8 mouse cellular contexts compared by ENCODE assay signal in the genomic region with DNA sequence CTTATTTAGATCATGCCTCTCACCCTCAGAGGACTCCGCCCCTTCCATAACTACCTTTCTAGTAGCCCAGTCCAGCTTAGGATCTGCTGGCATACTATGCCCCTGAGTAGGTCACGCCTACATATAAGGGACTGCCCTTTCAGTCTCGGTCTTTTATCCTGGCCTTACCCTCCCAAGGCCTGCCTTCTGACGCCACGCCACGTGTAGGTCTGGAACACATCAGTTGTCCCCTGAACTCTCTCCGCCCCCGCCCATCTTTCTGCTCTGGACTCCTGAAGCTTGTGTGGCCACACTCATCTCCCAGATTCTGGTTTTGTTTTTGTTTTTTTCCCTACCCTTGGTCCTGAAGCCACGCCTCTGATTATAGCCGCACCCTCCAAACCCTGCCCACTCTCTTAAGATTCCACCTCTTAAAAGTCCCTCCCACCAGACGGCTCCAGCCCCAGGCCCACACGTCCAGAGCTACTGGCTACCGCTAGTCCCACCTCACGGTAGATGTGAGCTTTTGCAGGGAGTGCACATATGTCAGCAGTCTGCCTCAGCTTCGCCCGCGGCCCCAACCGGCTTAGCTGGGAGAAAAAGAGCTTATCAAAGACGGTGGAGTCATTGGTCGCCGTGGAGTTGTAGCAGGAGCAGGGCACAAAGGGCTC. TPM values are rescaled to one million over a fixed set of nuclear protein-coding genes. Genes with fewer than 3 reads are reported as not detected.
DNase-seq lines count a peak whose midpoint lies in the region; ATAC-seq and TF ChIP-seq lines count a peak whose summit lies in the region.

No protein-coding gene starts in this region.

- TF ChIP-seq CTCF in gastrocnemius, adult 2 months (IDR thresholded peaks at IDR 0.05), result no peak

- WGBS in heart, embryonic 16.5 days, result 10% methylated on average over 21 of the region's 21 CpGs

- peaks cover 13% of the 10 kb centered on the region; the same call in 1 of the 2 replicates for H3K36me3 ChIP-seq in heart, embryonic 16.5 days (ENCODE audit: control insufficient read depth, insufficient read depth)

- DNase-seq in gastrocnemius, adult 2 months, result peak; percentile 39
- DNase-seq in gastrocnemius, adult 8-10 months (ENCODE audit: low spot score in 2 of 2), result no peak
- peak; percentile 77 for DNase-seq in embryo, embryonic 9.5 days (ENCODE audit: extremely low spot score)
- peak; percentile 41 to 42 for DNase-seq in kidney, postnatal 36 days
- peak; percentile 82 for DNase-seq in mesoderm, embryonic 11.5 days (ENCODE audit: low read depth, low spot score)
- DNase-seq in thymus, postnatal 14 days, result no peak
- DNase-seq in layer of hippocampus, adult 9-11 months, result no peak

- intact Hi-C loops in gastrocnemius, adult 2 months (cut with DNase I), result no loop called here

- peak overlapping the region; percentile 69 for H3K4me2 ChIP-seq in heart, embryonic 16.5 days (ENCODE audit: low read depth, low read length)

- no peaks in the 10 kb centered on the region for H3K9me3 ChIP-seq in heart, embryonic 16.5 days (replicated peaks; ENCODE audit: control insufficient read depth, low read length)

- peak overlapping the region; percentile 41; the same call in 1 of the 2 replicates for H3K27ac ChIP-seq in gastrocnemius, adult 2 months
- peak overlapping the region; percentile 40 for H3K27ac ChIP-seq in heart, embryonic 16.5 days (ENCODE audit: low read length)

- H3K4me1 ChIP-seq in heart, embryonic 16.5 days (ENCODE audit: control insufficient read depth, insufficient read depth, low read length), result peaks cover 21% of the 10 kb centered on the region

- peak overlapping the region; percentile 66 for H3K4me3 ChIP-seq in gastrocnemius, adult 2 months
- H3K4me3 ChIP-seq in heart, embryonic 16.5 days (ENCODE audit: low read length), result peak overlapping the region; percentile 40

- H3K9ac ChIP-seq in heart, embryonic 16.5 days (ENCODE audit: low read length), result peak overlapping the region; percentile 47; the same call in 1 of the 2 replicates

- peak; percentile 59 for ATAC-seq in heart, embryonic 16.5 days (replicated peaks; ENCODE audit: extremely low read depth, insufficient read depth, low FRiP score)

- H3K27me3 ChIP-seq in heart, embryonic 16.5 days (ENCODE audit: control insufficient read depth, insufficient read depth, low read length), result 0 out of 2 replicates have a peak, but pooled peaks cover 2% of the 10 kb centered on the region

RNA-seq across cellular contexts. Expression of a gene that starts 3.9 kb away (rescaled TPM):
- 1 to 10 TPM in 1 of 2 experiments, under 1 TPM in 1; 0.69 to 1.3 TPM for total RNA-seq in gastrocnemius, adult 2 months (2021)
- total RNA-seq in gastrocnemius, adult 8-10 months (2022), result 1 to 10 TPM in 3 of 4 experiments, under 1 TPM in 1; 0.15 to 2.0 (median 1.2) TPM
- 5.0 and 9.2 TPM in 2 replicates for polyA plus RNA-seq in heart, embryonic 16.5 days (2015; fragmentation: Nextera tagmentation; extraction: Ambion mirVana)

RNA-seq across cellular contexts. Expression of a gene that starts 5.8 kb away (rescaled TPM):
- total RNA-seq in gastrocnemius, adult 2 months (2021), result not detected
- total RNA-seq in gastrocnemius, adult 8-10 months (2022), result not detected
- 0.09 TPM in 1 of 2 replicates, not detected in the other for polyA plus RNA-seq in heart, embryonic 16.5 days (2015; fragmentation: Nextera tagmentation; extraction: Ambion mirVana)

RNA-seq across cellular contexts. Expression of a gene that starts 19.5 kb away (rescaled TPM):
- 1 to 10 TPM; 2.6 to 4.1 TPM for total RNA-seq in gastrocnemius, adult 2 months (2021)
- total RNA-seq in gastrocnemius, adult 8-10 months (2022), result 1 to 10 TPM in 3 of 4 experiments, under 1 TPM in 1; 0.77 to 3.1 (median 1.7) TPM
- polyA plus RNA-seq in heart, embryonic 16.5 days (2015; fragmentation: Nextera tagmentation; extraction: Ambion mirVana), result 88.0 and 92.4 TPM in 2 replicates

RNA-seq across cellular contexts. Expression of a gene that starts 23.1 kb away (rescaled TPM):
- total RNA-seq in gastrocnemius, adult 2 months (2021), result not detected
- total RNA-seq in gastrocnemius, adult 8-10 months (2022), result not detected
- polyA plus RNA-seq in heart, embryonic 16.5 days (2015; fragmentation: Nextera tagmentation; extraction: Ambion mirVana), result 1.2 and 1.4 TPM in 2 replicates

RNA-seq across cellular contexts. Expression of a gene that starts 30.4 kb away (rescaled TPM):
- total RNA-seq in gastrocnemius, adult 2 months (2021), result not detected
- total RNA-seq in gastrocnemius, adult 8-10 months (2022), result under 1 TPM in 1 of 4 experiments, not detected in 3; 0.25 TPM
- 0.58 and 0.75 TPM in 2 replicates for polyA plus RNA-seq in heart, embryonic 16.5 days (2015; fragmentation: Nextera tagmentation; extraction: Ambion mirVana)

Comparison
In these comparisons a context has a peak if more than half of its experiments do, and no peak if none do; other contexts are left out.
1. DNase-seq: peak in gastrocnemius, adult 2 months (single experiment), embryo, embryonic 9.5 days (single experiment), kidney, postnatal 36 days (2 of 2) and mesoderm, embryonic 11.5 days (single experiment); none in gastrocnemius, adult 8-10 months (0 of 2), thymus, postnatal 14 days (single experiment) and layer of hippocampus, adult 9-11 months (single experiment).